Mouse (Mus musculus) ovary, postnatal 36 days (tissue): ENCODE results near the gene Sdhaf2.
"Not testable (repeated sequence)": the region's sequence is repeated elsewhere in the genome, so short reads cannot be mapped to it uniquely, and the experiment has no call there.

Experiments used
- DNase-seq: peaks from one replicate; pipeline ENCODE4 v3.0.0; 2022; ENCODE audit warnings: low spot score, mixed read lengths

The Sdhaf2 gene

DNA sequence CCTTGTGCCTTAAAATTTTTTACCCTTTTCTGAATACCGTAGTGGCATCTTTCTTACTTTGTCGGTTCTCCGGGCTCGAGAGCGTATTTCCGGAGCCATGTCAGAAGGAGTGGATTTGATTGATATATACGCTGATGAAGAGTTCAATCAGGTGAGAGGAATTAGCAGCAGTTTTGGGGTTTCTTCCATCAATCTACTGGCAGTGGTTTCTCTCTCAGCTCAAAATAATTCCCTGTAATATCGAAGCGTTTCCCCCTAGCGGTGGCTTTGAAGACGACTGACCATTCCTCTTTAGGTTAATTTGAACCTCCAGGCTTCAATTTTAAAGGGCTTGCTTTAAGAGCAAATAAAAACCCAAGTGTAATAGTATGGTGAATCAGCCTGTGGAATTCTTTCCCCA lies at the start of gene Sdhaf2:
Sdhaf2 (minus strand) TSS at position 233 of the 400 bp plus-strand sequence.
- DNase-seq: no peak

DNA sequence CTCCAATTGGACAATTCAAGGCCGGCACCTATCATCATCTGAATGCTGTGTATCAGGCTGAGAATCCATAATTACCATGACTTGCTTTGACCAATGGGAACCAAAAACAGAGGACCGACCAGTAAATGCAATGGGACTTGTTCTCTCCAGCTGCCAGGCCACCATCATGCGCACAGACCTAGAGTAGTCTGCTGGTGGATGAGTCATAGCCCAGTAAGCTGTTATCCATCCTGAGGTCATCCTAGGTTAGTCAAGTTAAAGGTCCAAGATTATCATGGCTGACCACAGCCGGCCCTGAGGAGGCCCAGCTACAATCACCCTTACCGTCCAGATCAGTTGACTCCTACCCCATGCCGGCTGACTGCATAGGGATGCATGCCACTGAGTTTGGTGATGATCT lies 43.7 kb upstream of the Sdhaf2 start:
- DNase-seq: no peak

- no peak for DNase-seq
Measured at GRCm38 (mm10) chr19:10565217-10565616, 39.3 kb upstream of the Sdhaf2 start.

DNA sequence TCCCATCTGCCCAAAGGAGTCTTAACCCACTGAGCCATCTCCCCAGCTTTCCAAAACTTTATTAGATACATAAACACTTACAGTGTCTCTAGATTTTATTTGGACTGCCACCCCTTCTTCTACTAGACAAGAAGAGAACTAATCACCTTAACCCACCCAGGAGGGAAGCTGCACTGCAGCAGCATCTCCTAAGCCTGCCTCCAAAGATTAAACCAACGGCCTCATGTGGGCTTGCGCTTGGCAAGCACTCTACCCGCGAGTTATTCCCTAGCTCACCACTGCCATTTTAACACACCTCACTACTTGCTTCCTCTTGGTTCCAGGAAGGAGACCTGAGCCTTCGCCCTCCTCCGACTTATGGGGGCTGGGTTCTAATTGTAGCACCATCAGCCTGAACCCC lies 38.3 kb upstream of the Sdhaf2 start:
- no peak for DNase-seq

GRCm38 (mm10) chr19:10562351-10562750 lies 36.4 kb upstream of the Sdhaf2 start:
- DNase-seq: no peak

GRCm38 (mm10) chr19:10561558-10562314 lies 35.8 kb upstream of the Sdhaf2 start:
- no peak for DNase-seq

DNA sequence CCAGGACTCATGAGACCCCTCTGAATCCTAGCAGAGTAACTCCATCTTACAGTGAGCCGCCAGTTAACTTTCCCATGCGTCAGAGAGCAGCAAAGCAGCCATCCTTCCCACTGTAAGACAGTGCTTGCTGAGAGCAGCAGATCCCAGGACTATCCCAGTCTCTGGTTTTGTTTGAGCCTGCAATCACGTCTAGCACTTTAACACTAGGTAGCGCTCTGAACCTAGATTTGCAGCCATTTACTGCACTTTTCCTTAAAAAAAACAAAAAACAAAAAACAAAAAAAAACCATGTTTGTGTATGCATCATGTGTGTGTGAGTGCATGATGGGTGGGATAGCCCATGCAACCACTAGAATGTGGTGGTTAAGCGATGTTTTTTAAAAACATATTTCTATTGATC lies 34.2 kb upstream of the Sdhaf2 start:
- DNase-seq: no peak

DNA sequence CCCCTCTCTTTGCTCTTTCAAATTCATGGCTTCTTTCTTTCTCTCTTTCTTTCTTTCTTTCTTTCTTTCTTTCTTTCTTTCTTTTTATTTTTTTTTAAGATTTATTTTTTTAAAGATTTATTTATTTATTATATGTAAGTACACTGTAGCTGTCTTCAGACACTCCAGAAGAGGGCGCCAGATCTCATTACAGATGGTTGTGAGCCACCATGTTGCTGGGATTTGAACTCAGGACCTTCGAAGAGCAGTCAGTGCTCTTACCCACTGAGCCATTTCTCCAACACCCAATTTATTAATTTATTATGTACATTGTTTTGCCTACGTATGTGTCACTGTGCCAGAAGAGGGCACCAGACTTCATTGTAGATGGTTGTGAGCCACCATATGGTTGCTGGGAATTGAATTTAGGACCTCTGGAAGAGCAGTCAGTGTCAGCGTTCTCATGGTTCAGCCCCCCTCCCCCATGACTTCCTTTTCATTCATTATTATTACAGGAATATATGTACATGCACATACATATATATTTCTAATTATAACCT lies 32.0 kb upstream of the Sdhaf2 start:
- DNase-seq: not testable (repeated sequence)

GRCm38 (mm10) chr19:10557430-10557829 lies 31.5 kb upstream of the Sdhaf2 start:
- no peak for DNase-seq

- no peak for DNase-seq
Measured at GRCm38 (mm10) chr19:10557001-10557400, 31.1 kb upstream of the Sdhaf2 start.

- DNase-seq: peak; percentile 85
Measured at GRCm38 (mm10) chr19:10555624-10556510, 29.9 kb upstream of the Sdhaf2 start, which contains the start of gene Tmem216. Tmem216 (minus strand) TSS chr19:10556238.

- DNase-seq: no peak
Measured at GRCm38 (mm10) chr19:10539454-10539853, 13.5 kb upstream of the Sdhaf2 start.

GRCm38 (mm10) chr19:10530082-10530481 lies 4.1 kb upstream of the Sdhaf2 start:
- DNase-seq: no peak

DNA sequence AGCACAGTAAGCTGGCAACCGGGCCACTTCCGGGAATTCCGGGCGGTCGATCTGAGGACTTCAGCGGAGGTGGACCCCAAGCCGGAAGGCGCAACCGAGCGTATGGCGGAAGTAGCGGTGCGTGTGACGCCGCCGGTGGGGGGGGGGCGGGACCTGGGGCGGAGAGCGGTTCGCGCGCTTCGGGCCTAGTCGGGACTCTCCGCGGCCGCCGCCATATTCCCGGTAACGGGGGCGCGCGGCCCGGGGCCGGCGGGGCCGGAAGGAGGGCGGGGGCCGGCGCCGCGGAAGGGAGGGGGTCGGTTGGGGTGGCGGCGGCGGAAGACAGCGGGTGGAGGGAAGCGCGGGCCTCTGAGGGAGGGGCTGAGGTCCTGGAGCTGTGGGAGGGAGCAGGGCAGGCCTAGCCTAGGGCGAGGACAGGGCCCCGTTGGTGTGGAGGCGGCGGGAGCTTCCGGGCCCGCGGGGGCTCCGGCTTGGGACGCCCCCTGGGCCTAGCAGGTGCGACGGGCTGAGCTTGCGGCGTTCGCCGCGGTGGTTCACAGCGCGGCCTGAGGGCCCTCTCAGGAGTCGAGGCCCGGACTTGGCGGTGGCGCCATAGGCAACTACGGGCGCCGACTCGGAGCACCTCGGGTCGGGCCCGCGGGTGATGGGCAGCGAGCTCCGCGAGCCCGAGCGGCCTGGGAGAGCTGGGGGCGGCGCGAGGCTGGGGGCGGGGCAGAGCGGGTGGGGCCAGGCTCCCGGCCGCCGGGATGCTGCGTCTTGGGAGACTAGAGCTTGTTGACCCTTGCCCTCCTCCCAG lies 638 bp downstream of the Sdhaf2 start, which contains the start of gene Cpsf7:
Cpsf7 (plus strand) TSS at position 161 of the 796 bp plus-strand sequence.
- peak; percentile 87 for DNase-seq

GRCm38 (mm10) chr19:10524784-10525105 lies 1.2 kb downstream of the Sdhaf2 start:
- no peak for DNase-seq

DNA sequence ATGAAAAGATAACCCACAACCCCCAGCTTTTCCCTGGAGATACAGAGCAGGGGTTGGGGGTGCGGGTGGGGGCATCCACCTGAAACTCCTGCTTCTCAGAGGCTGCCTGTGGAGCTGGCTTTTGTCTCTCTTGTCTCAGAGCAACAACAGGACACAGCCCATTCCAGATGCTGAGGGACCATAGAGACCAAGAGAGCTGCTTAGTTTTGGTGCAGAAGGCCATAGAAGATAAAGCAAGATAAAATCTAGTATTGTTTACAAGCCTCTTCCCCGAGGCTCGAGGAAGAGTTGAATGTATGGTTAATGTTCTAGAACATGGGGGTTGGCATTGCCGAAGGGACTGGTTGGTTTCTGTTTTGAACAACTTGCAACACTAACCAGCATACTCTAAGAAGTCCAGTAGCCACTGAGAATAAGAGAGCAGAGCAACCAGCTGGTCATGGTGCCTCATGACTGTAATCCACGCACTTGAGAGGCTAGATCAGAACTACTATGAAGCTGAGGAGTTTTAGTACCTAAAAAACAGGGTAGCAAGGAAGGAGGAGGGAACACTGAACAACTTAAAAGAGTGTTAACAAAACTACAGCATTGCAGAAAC lies 2.4 kb downstream of the Sdhaf2 start:
- DNase-seq: no peak

- DNase-seq: no peak
Measured at GRCm38 (mm10) chr19:10521926-10522325, 4.0 kb downstream of the Sdhaf2 start.

GRCm38 (mm10) chr19:10520355-10520754 lies 5.6 kb downstream of the Sdhaf2 start:
- DNase-seq: no peak

- DNase-seq: no peak
Measured at GRCm38 (mm10) chr19:10510759-10511330, 15.1 kb downstream of the Sdhaf2 start.

DNA sequence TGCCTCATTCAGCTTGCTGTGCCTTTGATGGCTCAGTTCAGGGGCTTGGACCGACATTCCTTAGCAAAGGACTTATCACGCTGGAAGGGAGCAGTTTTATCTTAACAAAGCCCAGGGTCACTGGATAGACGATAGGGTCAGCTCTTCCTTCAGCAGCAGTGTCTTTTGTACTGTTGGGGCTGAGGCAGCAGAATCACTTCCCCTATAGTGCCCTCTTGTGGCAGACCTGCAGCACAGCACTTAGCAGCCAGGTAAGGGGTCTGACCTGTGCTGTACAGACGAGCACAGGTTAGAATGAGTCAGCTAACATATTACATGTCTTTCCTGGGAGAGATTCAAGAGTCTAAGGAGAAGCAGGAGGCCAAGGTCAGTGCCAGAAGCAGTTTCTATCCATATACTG lies 23.4 kb downstream of the Sdhaf2 start:
- peak; percentile 20 for DNase-seq

DNA sequence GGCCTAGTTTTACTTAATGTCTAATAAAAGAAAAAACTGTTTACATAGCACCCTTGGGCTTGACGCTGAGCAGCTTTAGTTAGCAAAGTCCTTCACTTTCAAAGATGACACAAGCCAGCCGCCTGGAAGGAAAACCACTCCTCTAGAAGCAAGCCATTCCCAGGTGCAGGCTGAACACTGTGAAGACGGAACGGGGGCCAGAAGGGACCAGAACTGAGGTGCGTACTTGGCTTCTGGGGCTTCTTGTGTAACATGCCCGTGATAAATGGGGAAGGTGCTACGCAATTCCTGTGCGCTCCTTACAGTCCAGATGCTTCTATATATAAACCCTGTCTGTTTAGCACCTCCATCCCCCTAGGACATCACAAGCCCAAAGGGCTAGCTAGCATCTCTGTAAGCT lies 25.4 kb downstream of the Sdhaf2 start:
- DNase-seq: no peak
